Mouse (Mus musculus) cerebellum, postnatal 4 days (tissue): Measurements from ENCODE around the gene Gm5431.

Source experiments
- DNase-seq, 2 experiments: peaks; one replicate each; pipeline ENCODE4 v3.0.0; 2022; ENCODE audit warnings: low spot score in 2 of 2, mixed read lengths in 1 of 2

Gene Gm5431

GRCm38 (mm10) chr11:48838879-48839680 lies 62.9 kb downstream of the Gm5431 start:
- DNase-seq = no peak

DNA sequence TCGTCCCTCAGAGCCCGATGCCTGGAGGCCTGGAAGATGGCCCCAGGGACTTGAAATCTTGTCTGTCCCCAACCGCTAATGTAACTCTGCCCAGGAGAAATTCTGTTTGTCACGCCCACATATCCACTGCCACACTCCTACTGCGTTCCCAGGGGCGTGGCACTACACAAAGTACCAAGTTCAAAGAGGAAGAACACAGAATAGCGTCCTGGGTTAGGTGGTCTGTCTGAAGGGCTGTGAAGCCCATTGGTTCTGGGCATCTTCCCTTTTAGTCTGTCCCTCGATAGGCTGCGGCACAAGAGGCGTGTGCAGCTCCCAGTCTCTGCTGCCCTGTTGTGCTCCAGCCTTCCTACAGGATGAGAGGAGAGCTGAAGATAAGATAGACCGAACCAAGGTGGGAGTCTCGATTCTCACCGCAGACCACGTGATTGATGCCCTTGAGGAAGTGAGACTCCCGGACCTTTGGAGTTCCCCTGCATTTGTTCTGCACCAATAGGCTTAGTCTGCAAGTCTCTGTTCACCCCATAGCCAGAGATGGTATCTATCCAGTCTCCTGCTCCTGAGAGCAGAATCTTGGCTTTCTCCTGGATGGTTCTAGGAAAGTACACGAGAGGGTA lies 63.7 kb downstream of the Gm5431 start:
- no peak for DNase-seq
